Mouse (Mus musculus) CH12.LX (cell line): ENCODE data around the gene Psma7. TPM values are rescaled to one million over a fixed set of nuclear protein-coding genes. Genes with fewer than 3 reads are reported as not detected.

ENCODE experiments used
- DNase-seq: peaks from one replicate; pipeline ENCODE4 v3.0.0-alpha.2; 2013; ENCODE audit errors: extremely low read depth
- H3K27ac ChIP-seq: 2 replicates; pipeline ENCODE4 v1.5.1; 2012; ENCODE audit warnings: low read depth, mild to moderate bottlenecking, control low read depth, moderate library complexity; ENCODE audit not compliant: insufficient read depth
- H3K27me3 ChIP-seq: replicated peaks from 2 replicates; pipeline ENCODE3; 2012; ENCODE audit warnings: inconsistent platforms
- H3K36me3 ChIP-seq, 2 experiments: replicated peaks in 1 of 2; 2 replicates each; pipeline versions ENCODE3 to v1.6.1; 2012; ENCODE audit warnings: inconsistent platforms in 1 of 2, low read length in 1 of 2, mild to moderate bottlenecking in 1 of 2, mixed read lengths in 1 of 2, moderate library complexity in 1 of 2; ENCODE audit not compliant: control insufficient read depth in 1 of 2, insufficient read depth in 1 of 2
- H3K4me1 ChIP-seq, 2 experiments: 2 replicates each; pipeline ENCODE4 v1.6.1; 2012; ENCODE audit warnings: inconsistent platforms in 1 of 2, moderate library complexity in 1 of 2; ENCODE audit not compliant: insufficient read depth in 2 of 2, control insufficient read depth in 1 of 2
- H3K4me2 ChIP-seq: 2 replicates; pipeline ENCODE4 v1.6.1; 2012; ENCODE audit warnings: low read depth, mild to moderate bottlenecking, control low read depth; ENCODE audit not compliant: poor library complexity, insufficient read depth, severe bottlenecking
- H3K4me3 ChIP-seq, 3 experiments: fragments of 150-350 bp in 1 of 3; sonication (generic) in 1 of 3; replicated peaks in 1 of 3; 2 replicates each; pipeline versions ENCODE3 to v1.5.1; 2011 to 2012; ENCODE audit warnings: low read depth in 2 of 3, low read length in 2 of 3, mild to moderate bottlenecking in 2 of 3, moderate library complexity in 2 of 3, control low read depth in 1 of 3, improper control_type of control experiment in 1 of 3, inconsistent platforms in 1 of 3, mixed read lengths in 1 of 3; ENCODE audit not compliant: poor library complexity in 1 of 3
- H3K79me2 ChIP-seq: replicated peaks from 2 replicates; pipeline ENCODE4 v1.6.1; 2012; ENCODE audit warnings: mild to moderate bottlenecking, moderate library complexity; ENCODE audit not compliant: control insufficient read depth, poor library complexity, insufficient read depth, severe bottlenecking; ENCODE audit errors: extremely low read depth
- H3K9ac ChIP-seq: 2 replicates; pipeline ENCODE4 v1.6.1; 2012; ENCODE audit warnings: low read depth, mild to moderate bottlenecking, control low read depth, moderate library complexity; ENCODE audit not compliant: insufficient read depth
- H3K9me3 ChIP-seq: replicated peaks from 2 replicates; pipeline ENCODE3; 2012; ENCODE audit warnings: low read length, inconsistent platforms, mixed read lengths
- BHLHE40 ChIP-seq: IDR thresholded peaks from 2 replicates; pipeline ENCODE4 v1.6.1; 2011; ENCODE audit warnings: mild to moderate bottlenecking, low read depth, low read length, improper control_type of control experiment
- CHD1 ChIP-seq: IDR thresholded peaks from 2 replicates; pipeline ENCODE4 v1.6.1; 2012; ENCODE audit warnings: low read depth, low read length, improper control_type of control experiment, inconsistent platforms
- CHD2 ChIP-seq: IDR thresholded peaks from 2 replicates; pipeline ENCODE4 v1.6.1; 2011; ENCODE audit warnings: low read length, improper control_type of control experiment
- CTCF ChIP-seq, 2 experiments: IDR thresholded peaks in 1 of 2; conservative IDR thresholded peaks in 1 of 2; 2 replicates each; pipeline ENCODE4 v1.5.1; 2011 to 2012; ENCODE audit warnings: low read depth in 2 of 2, low read length in 2 of 2, improper control_type of control experiment in 1 of 2, inconsistent platforms in 1 of 2, mild to moderate bottlenecking in 1 of 2, moderate library complexity in 1 of 2
- E2F4 ChIP-seq: IDR thresholded peaks from 2 replicates; pipeline ENCODE4 v1.6.1; 2011; ENCODE audit warnings: low read depth, low read length, improper control_type of control experiment; ENCODE audit not compliant: insufficient replicate concordance
- ELF1 ChIP-seq: IDR thresholded peaks from 2 replicates; pipeline ENCODE4 v1.6.1; 2014; ENCODE audit warnings: low read depth, mild to moderate bottlenecking, inconsistent platforms, low read length, improper control_type of control experiment
- EP300 ChIP-seq: IDR thresholded peaks from 2 replicates; pipeline ENCODE4 v1.6.1; 2011; ENCODE audit warnings: low read length, improper control_type of control experiment
- ETS1 ChIP-seq: conservative IDR thresholded peaks from 2 replicates; pipeline ENCODE4 v1.6.1; 2012; ENCODE audit warnings: low read depth, mild to moderate bottlenecking, inconsistent platforms, low read length, improper control_type of control experiment, moderate library complexity
- GABPA ChIP-seq: IDR thresholded peaks from 2 replicates; pipeline ENCODE4 v1.6.1; 2012; ENCODE audit warnings: low read depth, low read length, improper control_type of control experiment, inconsistent platforms; ENCODE audit not compliant: insufficient replicate concordance
- HCFC1 ChIP-seq: IDR thresholded peaks from 2 replicates; pipeline ENCODE4 v1.6.1; 2012; ENCODE audit warnings: low read depth, mild to moderate bottlenecking, inconsistent platforms, low read length, improper control_type of control experiment
- IRF4 ChIP-seq: IDR thresholded peaks from 2 replicates; pipeline ENCODE4 v1.6.1; 2014; ENCODE audit warnings: low read depth, mild to moderate bottlenecking, inconsistent platforms, low read length, improper control_type of control experiment
- JUN ChIP-seq: IDR thresholded peaks from 2 replicates; pipeline ENCODE4 v1.6.1; 2011; ENCODE audit warnings: low read depth, mild to moderate bottlenecking, low read length, improper control_type of control experiment, moderate library complexity; ENCODE audit not compliant: insufficient read depth
- JUND ChIP-seq: conservative IDR thresholded peaks from 2 replicates; pipeline ENCODE4 v1.6.1; 2011; ENCODE audit warnings: low read depth, low read length, improper control_type of control experiment
- KAT2A ChIP-seq: IDR thresholded peaks from 2 replicates; pipeline ENCODE4 v1.6.1; 2012; ENCODE audit warnings: low read length, improper control_type of control experiment, inconsistent platforms; ENCODE audit not compliant: insufficient replicate concordance
- MAFK ChIP-seq: IDR thresholded peaks from 2 replicates; pipeline ENCODE4 v1.6.1; 2011; ENCODE audit warnings: low read length, improper control_type of control experiment; ENCODE audit not compliant: insufficient replicate concordance
- MAX ChIP-seq: IDR thresholded peaks from 2 replicates; pipeline ENCODE4 v1.6.1; 2011; ENCODE audit warnings: low read length, improper control_type of control experiment
- MAZ ChIP-seq: IDR thresholded peaks from 2 replicates; pipeline ENCODE4 v1.6.1; 2012; ENCODE audit warnings: low read depth, mild to moderate bottlenecking, inconsistent platforms, low read length, improper control_type of control experiment, moderate library complexity
- MEF2A ChIP-seq: IDR thresholded peaks from 2 replicates; pipeline ENCODE4 v1.6.1; 2014; ENCODE audit warnings: low read depth, mild to moderate bottlenecking, inconsistent platforms, low read length, improper control_type of control experiment, borderline replicate concordance
- MXI1 ChIP-seq: IDR thresholded peaks from 2 replicates; pipeline ENCODE4 v1.6.1; 2011; ENCODE audit warnings: mild to moderate bottlenecking, low read depth, low read length, improper control_type of control experiment
- MYC ChIP-seq: IDR thresholded peaks from 2 replicates; pipeline ENCODE4 v1.6.1; 2011; ENCODE audit warnings: low read depth, mild to moderate bottlenecking, improper control_type of control experiment, low read length
- NELFE ChIP-seq: IDR thresholded peaks from 2 replicates; pipeline ENCODE4 v1.6.1; 2011; ENCODE audit warnings: low read depth, low read length, improper control_type of control experiment
- NRF1 ChIP-seq: IDR thresholded peaks from 2 replicates; pipeline ENCODE4 v1.6.1; 2014; ENCODE audit warnings: low read depth, mild to moderate bottlenecking, inconsistent platforms, low read length, improper control_type of control experiment, moderate library complexity
- PAX5 ChIP-seq: IDR thresholded peaks from 2 replicates; pipeline ENCODE4 v1.6.1; 2012; ENCODE audit warnings: low read length, inconsistent platforms, mixed read lengths
- POLR2A ChIP-seq: IDR thresholded peaks from 2 replicates; pipeline ENCODE4 v1.6.1; 2011; ENCODE audit warnings: low read depth, mild to moderate bottlenecking, improper control_type of control experiment, low read length
- POLR2AphosphoS2 ChIP-seq: IDR thresholded peaks from 2 replicates; pipeline ENCODE4 v1.6.1; 2011; ENCODE audit warnings: low read depth, low read length, improper control_type of control experiment
- RAD21 ChIP-seq: IDR thresholded peaks from 2 replicates; pipeline ENCODE4 v1.6.1; 2011; ENCODE audit warnings: low read depth, mild to moderate bottlenecking, low read length, improper control_type of control experiment, moderate library complexity
- RCOR1 ChIP-seq: conservative IDR thresholded peaks from 2 replicates; pipeline ENCODE4 v1.6.1; 2012; ENCODE audit warnings: low read depth, mild to moderate bottlenecking, inconsistent platforms, low read length, improper control_type of control experiment
- SIN3A ChIP-seq: IDR thresholded peaks from 2 replicates; pipeline ENCODE4 v1.6.1; 2012; ENCODE audit warnings: low read length, improper control_type of control experiment, inconsistent platforms
- SMC3 ChIP-seq: IDR thresholded peaks from 2 replicates; pipeline ENCODE4 v1.6.1; 2011; ENCODE audit warnings: low read depth, low read length, improper control_type of control experiment
- TBP ChIP-seq: conservative IDR thresholded peaks from 2 replicates; pipeline ENCODE4 v1.6.1; 2011; ENCODE audit warnings: low read depth, low read length, improper control_type of control experiment
- TCF12 ChIP-seq: IDR thresholded peaks from 2 replicates; pipeline ENCODE4 v1.6.1; 2014; ENCODE audit warnings: low read depth, mild to moderate bottlenecking, inconsistent platforms, low read length, improper control_type of control experiment
- UBTF ChIP-seq: IDR thresholded peaks from 2 replicates; pipeline ENCODE4 v1.6.1; 2012; ENCODE audit warnings: low read depth, mild to moderate bottlenecking, inconsistent platforms, low read length, improper control_type of control experiment, moderate library complexity
- USF1 ChIP-seq: IDR thresholded peaks from 2 replicates; pipeline ENCODE4 v1.6.1; 2014; ENCODE audit warnings: low read depth, mild to moderate bottlenecking, inconsistent platforms, low read length, improper control_type of control experiment
- USF2 ChIP-seq: conservative IDR thresholded peaks from 2 replicates; pipeline ENCODE4 v1.6.1; 2011; ENCODE audit warnings: low read depth, low read length, improper control_type of control experiment
- ZC3H11A ChIP-seq: IDR thresholded peaks from 2 replicates; pipeline ENCODE4 v1.6.1; 2012; ENCODE audit warnings: low read depth, mild to moderate bottlenecking, inconsistent platforms, low read length, improper control_type of control experiment
- ZKSCAN1 ChIP-seq: IDR thresholded peaks from 2 replicates; pipeline ENCODE4 v1.6.1; 2012; ENCODE audit warnings: low read depth, inconsistent platforms, low read length, improper control_type of control experiment, borderline replicate concordance
- ZMIZ1 ChIP-seq: IDR thresholded peaks from 2 replicates; pipeline ENCODE4 v1.6.1; 2012; ENCODE audit warnings: low read depth, mild to moderate bottlenecking, inconsistent platforms, low read length, improper control_type of control experiment
- ZNF384 ChIP-seq: IDR thresholded peaks from 2 replicates; pipeline ENCODE4 v1.6.1; 2012; ENCODE audit warnings: low read depth, low read length, improper control_type of control experiment, inconsistent platforms
- dilution Hi-C: fragments of 300-500 bp; cut with MboI; formaldehyde crosslinking; loops from 2 replicates; pipeline ENCODE4 v1.14.3; 2020; ENCODE audit warnings: low sequenced_read_pairs; ENCODE audit not compliant: extremely low pct_unique_long_range_greater_than_20kb, extremely low pct_ligation_motif_present
- in situ Hi-C: fragments of 300-500 bp; cut with MboI; formaldehyde crosslinking; loops from 3 replicates; pipeline ENCODE4 v1.14.3; 2019; ENCODE audit warnings: low sequenced_read_pairs, low pct_ligation_motif_present, low pct_unique_long_range_greater_than_20kb, mixed read lengths
- polyA plus RNA-seq: library from polyadenylated mRNA; unstranded; fragments of >175 nt; gene quantifications from 2 replicates; pipeline ENCODE4 v1.2.1, GENCODE M21; 2012; ENCODE audit warnings: low read depth; ENCODE audit not compliant: insufficient read length
- total RNA-seq, 2 experiments: library from RNA; depleted of rRNA; stranded (reverse); fragments of 300-350 nt in 1 of 2; fragments of >200 nt in 1 of 2; gene quantifications; 2 replicates each; pipeline ENCODE4 v1.2.3; 2012 to 2014

Psma7 gene
- total RNA-seq (2012; rRNA removed), result 443 and 533 TPM in 2 replicates
- total RNA-seq (2014; rRNA removed), result 569 and 598 TPM in 2 replicates
- 418 and 466 TPM in 2 replicates for polyA plus RNA-seq

DNA sequence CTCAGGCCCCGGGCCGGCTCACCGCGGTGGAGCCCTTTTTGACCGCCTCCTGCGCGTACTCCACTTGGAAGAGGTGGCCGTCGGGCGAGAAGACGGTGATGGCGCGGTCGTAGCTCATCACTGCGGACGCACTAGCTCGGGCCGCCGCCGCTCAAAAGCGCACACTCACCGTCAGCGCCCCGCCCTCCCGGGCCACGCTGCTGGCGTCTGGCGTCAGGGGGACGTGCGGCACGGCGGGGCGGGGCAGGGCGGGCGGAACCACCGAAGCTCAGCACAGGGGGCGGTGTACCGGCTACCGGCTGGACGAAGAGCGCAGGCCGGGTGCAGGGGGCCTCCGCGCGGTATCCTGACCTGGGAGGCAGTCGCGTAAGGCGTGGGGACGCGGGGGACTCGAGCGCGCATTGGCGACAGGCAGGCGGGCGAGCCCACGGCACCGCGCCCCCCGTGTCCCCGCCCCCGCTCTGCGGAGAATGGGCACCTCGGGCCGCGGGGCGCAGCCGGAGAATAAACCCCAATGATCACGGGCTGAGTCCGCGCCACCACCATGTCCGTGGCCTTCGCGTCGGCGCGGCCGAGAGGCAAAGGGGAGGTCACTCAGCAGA lies at the start of gene Psma7, which contains the start of gene Ss18l1:
Gene Psma7, minus strand, starts transcription at position 178 of the 602 bp plus-strand sequence.
Gene Ss18l1, plus strand, starts transcription at position 254 of the 602 bp plus-strand sequence.
- in situ Hi-C loops (no loop called here), dilution Hi-C loops (no loop called here)
- peaks cover 39% of the 10 kb centered on the region for H3K79me2 ChIP-seq
- H3K4me3 ChIP-seq, result peak within 1 kb of the TSS; percentile 96 to 98 (median 98)
- H3K9me3 ChIP-seq, result no peaks in the 10 kb centered on the region
- peak within 1 kb of the TSS; percentile 92 for H3K4me2 ChIP-seq
- H3K4me1 ChIP-seq, result peaks cover 13 to 27% of the 10 kb centered on the region in 2 experiments; a peak in 3 of 4 replicates
- DNase-seq, result peak; percentile 84
- TF ChIP-seq POLR2AphosphoS2, result peak; percentile 67; the same call in 1 of the 2 replicates
- TF ChIP-seq MAZ, result 0 out of 2 replicates have a peak, but pooled peaks have one; percentile 56
- no peak for TF ChIP-seq CTCF (conservative IDR thresholded peaks at IDR 0.05 in 1 of 2, IDR thresholded peaks at IDR 0.05 in 1 of 2; ENCODE audit: low read depth in 2 of 2, low read length in 2 of 2)
- TF ChIP-seq NRF1, result peak; percentile 48
- no peak for TF ChIP-seq ZKSCAN1
- TF ChIP-seq SIN3A, result peak; percentile 46
- TF ChIP-seq MYC, result no peak
- TF ChIP-seq BHLHE40, result peak; percentile 45
- TF ChIP-seq TCF12, result peak; percentile 38; the same call in 1 of the 2 replicates
- no peak for TF ChIP-seq SMC3
- TF ChIP-seq IRF4, result no peak
- peak; percentile 95; the same call in 1 of the 2 replicates for TF ChIP-seq CHD1
- TF ChIP-seq USF2, result no peak
- TF ChIP-seq PAX5, result no peak
- no peak for TF ChIP-seq MAFK
- TF ChIP-seq KAT2A, result no peak
- TF ChIP-seq UBTF, result no peak
- TF ChIP-seq JUND, result no peak
- TF ChIP-seq MEF2A, result peak; percentile 10; the same call in 1 of the 2 replicates
- TF ChIP-seq USF1, result no peak
- peak; percentile 18; the same call in 1 of the 2 replicates for TF ChIP-seq ELF1
- TF ChIP-seq ZC3H11A, result no peak
- TF ChIP-seq JUN, result no peak
- TF ChIP-seq EP300, result no peak
- no peak for TF ChIP-seq RCOR1
- TF ChIP-seq TBP, result no peak
- no peak for TF ChIP-seq E2F4
- no peak for TF ChIP-seq ETS1
- TF ChIP-seq HCFC1, result peak; percentile 51
- TF ChIP-seq CHD2, result peak; percentile 30
- TF ChIP-seq ZNF384, result no peak
- TF ChIP-seq RAD21, result no peak
- TF ChIP-seq GABPA, result no peak
- TF ChIP-seq POLR2A, result peak; percentile 84
- peak; percentile 85 for TF ChIP-seq NELFE
- no peak; the same call in none of the 2 replicates for TF ChIP-seq MXI1
- peak; percentile 77; the same call in 1 of the 2 replicates for TF ChIP-seq ZMIZ1
- 0 out of 2 replicates have a peak, but pooled peaks have one; percentile 28 for TF ChIP-seq MAX
- H3K27me3 ChIP-seq, result no peaks in the 10 kb centered on the region
- peak within 1 kb of the TSS; percentile 83 for H3K27ac ChIP-seq
- peak within 1 kb of the TSS; percentile 92 for H3K9ac ChIP-seq
- peaks cover 22 to 42% of the 10 kb centered on the region in 2 experiments for H3K36me3 ChIP-seq
